Mouse (Mus musculus): Measurements from ENCODE around the gene Cltc. TPM values are rescaled to one million over a fixed set of nuclear protein-coding genes. Genes with fewer than 3 reads are reported as not detected.

The Cltc gene
- polyA plus RNA-seq, 1 experiment from 2014 or later = 177 TPM

DNA sequence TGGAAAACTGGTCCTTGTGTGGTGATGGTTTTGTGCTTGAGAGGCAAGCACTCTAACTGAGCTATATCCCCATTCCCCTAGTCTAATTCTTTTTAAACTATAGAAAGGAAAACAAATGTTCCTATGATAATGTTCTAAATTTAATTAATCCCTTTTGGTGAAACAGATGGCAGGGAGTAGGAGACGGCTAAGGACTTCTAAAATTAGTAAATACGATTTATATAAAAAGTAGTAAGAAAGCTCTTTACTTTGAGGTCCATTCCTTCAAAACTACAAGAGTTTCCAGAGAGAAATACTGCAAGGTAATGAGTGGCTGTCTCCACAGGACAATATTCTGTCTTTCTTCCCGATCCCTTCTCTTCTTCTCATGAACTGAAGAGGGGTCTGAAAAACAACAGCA lies 93.0 kb downstream of the Cltc start:
- Histone ChIP-seq H3K27me3 (ENCODE audit: control insufficient read depth, insufficient read depth, low read depth, low read length) (no peaks in the 10 kb centered on the region), H3K9me3 (replicated peaks; ENCODE audit: control insufficient read depth, low read length, poor library complexity, severe bottlenecking) (no peaks in the 10 kb centered on the region), H3K4me3 (ENCODE audit: low read depth, low read length) (no peak overlapping the region), H3K36me3 (ENCODE audit: control insufficient read depth, insufficient read depth, low read length) (peaks cover 4% of the 10 kb centered on the region), H3K9ac (ENCODE audit: low read depth, low read length) (no peak overlapping the region), H3K27ac (ENCODE audit: low read length) (no peak overlapping the region), H3K4me2 (ENCODE audit: low read length) (no peak overlapping the region), H3K4me1 (ENCODE audit: control insufficient read depth, insufficient read depth, low read length) (no peaks in the 10 kb centered on the region)
- ATAC-seq = no peak
- WGBS = 92% methylated on average over 3 of the region's 3 CpGs

DNA sequence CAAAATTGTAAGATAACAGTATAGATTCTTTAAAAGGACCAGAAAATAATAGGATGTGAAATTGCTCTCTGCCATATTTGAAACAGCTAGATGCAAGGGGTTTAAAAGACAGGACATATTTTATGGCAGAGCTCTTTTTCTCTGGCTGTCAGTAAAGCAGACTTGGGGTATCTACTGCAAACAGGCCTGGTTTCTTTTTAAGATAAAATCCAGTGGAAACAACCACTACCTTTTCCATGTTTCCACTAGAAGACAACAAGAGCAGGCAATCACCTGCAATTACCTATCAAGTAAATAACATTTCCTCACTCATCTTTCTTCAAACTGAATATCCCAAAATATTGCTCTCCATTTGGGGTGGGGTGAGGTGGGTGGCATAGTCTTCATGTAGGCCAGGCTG lies 93.4 kb downstream of the Cltc start:
- H3K27ac ChIP-seq (ENCODE audit: low read length) = no peak overlapping the region
- peaks cover 4% of the 10 kb centered on the region for H3K36me3 ChIP-seq (ENCODE audit: control insufficient read depth, insufficient read depth, low read length)
- H3K4me3 ChIP-seq (ENCODE audit: low read depth, low read length) = no peak overlapping the region
- no peaks in the 10 kb centered on the region for H3K9me3 ChIP-seq (replicated peaks; ENCODE audit: control insufficient read depth, low read length, poor library complexity, severe bottlenecking)
- no peak for ATAC-seq
- no peaks in the 10 kb centered on the region for H3K27me3 ChIP-seq (ENCODE audit: control insufficient read depth, insufficient read depth, low read depth, low read length)
- no peaks in the 10 kb centered on the region for H3K4me1 ChIP-seq (ENCODE audit: control insufficient read depth, insufficient read depth, low read length)
- no peak overlapping the region for H3K9ac ChIP-seq (ENCODE audit: low read depth, low read length)
- H3K4me2 ChIP-seq (ENCODE audit: low read length) = no peak overlapping the region

DNA sequence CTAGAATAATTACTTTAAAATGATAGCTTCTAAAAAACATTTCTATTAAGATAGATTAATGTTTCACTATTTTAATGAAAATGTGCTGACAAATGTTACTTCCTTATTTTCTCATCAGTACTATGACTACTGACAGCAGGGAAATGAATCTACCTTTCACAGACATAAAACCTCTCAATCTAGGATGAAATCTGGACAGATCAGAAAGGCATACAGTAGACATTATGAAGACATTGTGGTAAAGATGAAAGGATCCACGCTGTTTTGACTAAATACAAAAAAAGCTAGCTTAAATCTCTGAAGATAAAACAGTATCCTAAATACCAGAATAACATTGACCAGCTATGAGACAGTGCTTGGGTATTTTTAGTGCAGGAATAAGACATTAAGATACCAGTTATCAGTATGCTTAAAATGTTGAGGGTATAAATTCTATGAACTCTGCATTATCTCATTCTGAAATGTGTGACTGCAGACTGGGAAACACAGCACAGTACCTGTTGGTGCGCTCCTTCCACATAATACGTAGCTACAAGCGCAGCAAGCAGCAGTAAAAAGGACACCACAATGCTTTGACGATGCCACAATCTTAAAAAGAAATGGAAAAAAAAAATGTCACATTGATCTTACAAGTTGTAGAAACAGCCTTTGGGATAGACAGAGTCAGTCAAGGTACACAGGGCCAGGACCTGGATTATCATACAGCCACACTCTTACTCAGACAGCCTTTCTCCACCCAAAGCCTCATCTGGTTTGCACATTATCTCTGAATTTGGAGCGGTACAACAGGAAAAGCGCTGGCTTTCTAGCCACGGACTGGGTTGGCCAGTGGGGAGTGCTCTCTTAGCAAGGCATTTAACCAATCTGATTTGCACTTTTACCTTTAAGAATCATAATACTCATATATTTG lies 94.1 kb downstream of the Cltc start:
- Histone ChIP-seq H3K9ac (ENCODE audit: low read depth, low read length) (no peak overlapping the region), H3K36me3 (ENCODE audit: control insufficient read depth, insufficient read depth, low read length) (peaks cover 4% of the 10 kb centered on the region), H3K4me1 (ENCODE audit: control insufficient read depth, insufficient read depth, low read length) (no peaks in the 10 kb centered on the region), H3K9me3 (replicated peaks; ENCODE audit: control insufficient read depth, low read length, poor library complexity, severe bottlenecking) (no peaks in the 10 kb centered on the region), H3K4me2 (ENCODE audit: low read length) (no peak overlapping the region), H3K4me3 (ENCODE audit: low read depth, low read length) (no peak overlapping the region), H3K27me3 (ENCODE audit: control insufficient read depth, insufficient read depth, low read depth, low read length) (no peaks in the 10 kb centered on the region), H3K27ac (ENCODE audit: low read length) (no peak overlapping the region)
- ATAC-seq = no peak
- 96% methylated on average over 8 of the region's 8 CpGs for WGBS

DNA sequence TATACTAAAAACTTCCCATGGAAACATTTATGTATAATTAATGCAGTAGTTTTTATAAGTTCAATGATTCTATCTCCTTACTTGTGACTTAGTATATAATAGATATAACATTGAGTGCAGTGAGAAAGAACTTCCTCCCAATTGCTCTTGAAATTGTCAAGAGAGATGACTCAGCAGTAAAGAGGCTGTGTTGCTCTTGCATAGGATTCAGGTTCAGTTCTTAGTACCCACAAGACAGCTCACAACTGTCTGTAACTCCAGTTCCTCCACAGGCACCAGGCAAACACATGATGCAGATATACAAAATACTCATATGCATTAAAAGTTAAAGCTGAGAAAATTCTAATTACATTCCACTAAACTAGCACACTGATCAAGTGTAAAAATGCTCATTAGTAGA lies 99.5 kb downstream of the Cltc start:
- H3K27ac ChIP-seq (ENCODE audit: low read length) = no peak overlapping the region
- H3K4me3 ChIP-seq (ENCODE audit: low read depth, low read length) = no peak overlapping the region
- no peak overlapping the region for H3K4me2 ChIP-seq (ENCODE audit: low read length)
- H3K9ac ChIP-seq (ENCODE audit: low read depth, low read length) = no peak overlapping the region
- no peak for ATAC-seq
- H3K27me3 ChIP-seq (ENCODE audit: control insufficient read depth, insufficient read depth, low read depth, low read length) = no peaks in the 10 kb centered on the region
- no peaks in the 10 kb centered on the region for H3K9me3 ChIP-seq (replicated peaks; ENCODE audit: control insufficient read depth, low read length, poor library complexity, severe bottlenecking)
- no peaks in the 10 kb centered on the region for H3K36me3 ChIP-seq (ENCODE audit: control insufficient read depth, insufficient read depth, low read length)
- peaks cover 3% of the 10 kb centered on the region; the same call in 1 of the 2 replicates for H3K4me1 ChIP-seq (ENCODE audit: control insufficient read depth, insufficient read depth, low read length)

DNA sequence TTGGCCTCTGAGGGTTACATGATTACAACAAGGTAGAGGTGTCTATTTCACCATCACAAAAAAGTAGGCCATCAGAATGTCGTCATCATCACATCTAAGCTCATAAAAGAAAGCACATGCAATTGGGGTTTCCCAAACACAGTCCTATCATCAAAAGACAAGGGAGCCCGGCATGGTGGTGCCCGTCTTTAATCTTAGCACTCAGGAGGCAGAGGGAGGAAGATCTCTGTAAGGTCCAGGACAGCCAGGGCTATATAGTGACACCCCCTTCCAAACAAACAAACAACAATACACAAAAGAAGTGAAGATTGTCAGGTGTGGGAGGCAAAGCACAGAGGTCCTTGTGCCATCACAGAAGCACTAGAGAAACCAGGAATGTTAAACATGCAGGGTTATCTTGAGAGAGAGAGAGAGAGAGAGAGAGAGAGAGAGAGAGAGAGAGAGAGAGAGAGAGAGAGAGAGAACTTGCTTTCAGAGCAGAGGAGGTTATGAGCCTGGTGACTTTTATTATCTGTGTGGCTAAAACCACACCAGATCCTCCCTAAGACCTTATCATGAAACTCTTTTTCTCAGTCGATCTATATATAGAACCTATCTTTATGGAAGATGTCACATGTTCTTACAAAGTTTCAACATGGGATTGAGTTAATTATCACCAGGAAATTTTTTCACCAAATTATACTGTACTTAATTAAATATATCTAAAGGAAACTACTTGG lies 100.4 kb downstream of the Cltc start:
- Histone ChIP-seq H3K4me2 (ENCODE audit: low read length) (no peak overlapping the region), H3K27ac (ENCODE audit: low read length) (no peak overlapping the region), H3K4me3 (ENCODE audit: low read depth, low read length) (no peak overlapping the region), H3K27me3 (ENCODE audit: control insufficient read depth, insufficient read depth, low read depth, low read length) (no peaks in the 10 kb centered on the region), H3K9ac (ENCODE audit: low read depth, low read length) (no peak overlapping the region), H3K4me1 (ENCODE audit: control insufficient read depth, insufficient read depth, low read length) (peaks cover 3% of the 10 kb centered on the region; the same call in 1 of the 2 replicates), H3K36me3 (ENCODE audit: control insufficient read depth, insufficient read depth, low read length) (no peaks in the 10 kb centered on the region), H3K9me3 (replicated peaks; ENCODE audit: control insufficient read depth, low read length, poor library complexity, severe bottlenecking) (no peaks in the 10 kb centered on the region)
- WGBS = 91% methylated on average over 4 of the region's 4 CpGs
- no peak for ATAC-seq

DNA sequence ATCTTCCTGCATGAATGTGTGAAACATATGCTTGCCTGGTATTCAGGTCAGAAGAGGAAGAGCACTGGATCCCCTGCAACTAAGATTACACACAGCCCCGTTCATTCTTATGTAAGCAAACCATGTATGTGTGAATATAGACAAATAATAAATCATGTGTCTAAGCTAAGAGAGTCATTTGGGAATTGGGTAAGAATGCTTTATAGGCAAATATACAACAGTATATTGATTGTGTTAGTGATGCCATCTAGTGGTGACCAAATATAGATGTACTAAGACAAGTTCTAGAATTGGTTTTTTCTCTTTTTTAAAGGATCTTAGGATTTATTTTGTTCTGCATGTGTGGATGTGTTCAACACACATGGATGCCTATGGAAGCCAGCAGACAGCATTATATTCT lies 101.7 kb downstream of the Cltc start:
- H3K4me3 ChIP-seq (ENCODE audit: low read depth, low read length) = no peak overlapping the region
- no peak overlapping the region for H3K9ac ChIP-seq (ENCODE audit: low read depth, low read length)

DNA sequence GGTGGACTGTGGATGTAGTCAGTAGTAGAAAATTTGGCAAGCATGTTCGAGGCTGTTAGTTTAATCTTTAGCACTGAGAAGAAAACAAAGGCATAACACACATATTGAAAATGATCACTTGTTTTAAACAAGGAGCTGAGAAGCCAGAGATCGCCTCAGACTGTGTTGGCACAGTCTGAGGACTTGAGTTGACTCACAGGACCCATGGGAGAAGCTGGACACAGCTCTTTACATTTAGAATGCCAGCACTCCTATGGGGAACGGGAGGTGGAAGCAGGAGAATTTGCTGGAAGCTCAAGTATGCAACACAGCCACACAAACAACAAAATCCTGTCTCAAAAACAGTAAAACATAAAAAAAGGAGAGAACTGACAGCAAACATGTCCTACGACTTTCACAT lies 103.3 kb downstream of the Cltc start:
- no peak overlapping the region for H3K4me3 ChIP-seq (ENCODE audit: low read depth, low read length)
- H3K4me2 ChIP-seq (ENCODE audit: low read length) = no peak overlapping the region
- peaks cover 3% of the 10 kb centered on the region; the same call in 1 of the 2 replicates for H3K4me1 ChIP-seq (ENCODE audit: control insufficient read depth, insufficient read depth, low read length)
- H3K36me3 ChIP-seq (ENCODE audit: control insufficient read depth, insufficient read depth, low read length) = no peaks in the 10 kb centered on the region
- no peak for ATAC-seq
- WGBS = 86% methylated on average over 4 of the region's 4 CpGs
- H3K9me3 ChIP-seq (replicated peaks; ENCODE audit: control insufficient read depth, low read length, poor library complexity, severe bottlenecking) = no peaks in the 10 kb centered on the region
- H3K9ac ChIP-seq (ENCODE audit: low read depth, low read length) = no peak overlapping the region
- H3K27ac ChIP-seq (ENCODE audit: low read length) = no peak overlapping the region
- H3K27me3 ChIP-seq (ENCODE audit: control insufficient read depth, insufficient read depth, low read depth, low read length) = no peaks in the 10 kb centered on the region

More for the DNA sequence above, 101.7 kb downstream of the Cltc start:
- Histone ChIP-seq H3K4me2 (ENCODE audit: low read length) (no peak overlapping the region), H3K27ac (ENCODE audit: low read length) (no peak overlapping the region), H3K27me3 (ENCODE audit: control insufficient read depth, insufficient read depth, low read depth, low read length) (no peaks in the 10 kb centered on the region), H3K9me3 (replicated peaks; ENCODE audit: control insufficient read depth, low read length, poor library complexity, severe bottlenecking) (no peaks in the 10 kb centered on the region), H3K4me1 (ENCODE audit: control insufficient read depth, insufficient read depth, low read length) (peaks cover 3% of the 10 kb centered on the region; the same call in 1 of the 2 replicates), H3K36me3 (ENCODE audit: control insufficient read depth, insufficient read depth, low read length) (no peaks in the 10 kb centered on the region)
- ATAC-seq = no peak
- 86% methylated on average over 1 of the region's 1 CpGs for WGBS

DNA sequence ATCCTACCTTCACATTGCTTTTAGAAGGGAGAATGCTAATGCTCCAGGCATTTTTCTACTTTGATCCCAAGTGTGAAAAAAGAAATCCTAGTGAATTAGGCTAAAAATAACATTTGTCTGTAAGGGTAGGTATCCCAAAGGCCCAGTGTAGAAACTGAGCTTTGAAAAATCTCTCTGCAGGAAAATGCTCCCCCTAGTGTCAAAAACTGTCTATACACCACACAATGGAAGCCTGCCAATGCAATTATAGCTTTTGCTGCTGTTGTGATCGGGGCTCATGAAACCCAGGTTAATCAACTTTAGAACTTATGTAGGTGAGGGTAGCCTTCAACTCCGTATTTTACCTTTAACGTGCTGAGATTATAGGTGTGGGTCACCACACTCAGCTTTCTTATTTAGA lies 103.9 kb downstream of the Cltc start:
- ATAC-seq = no peak
- no peaks in the 10 kb centered on the region for H3K27me3 ChIP-seq (ENCODE audit: control insufficient read depth, insufficient read depth, low read depth, low read length)
- no peak overlapping the region for H3K27ac ChIP-seq (ENCODE audit: low read length)
- no peak overlapping the region for H3K9ac ChIP-seq (ENCODE audit: low read depth, low read length)
- 45% methylated on average over 3 of the region's 3 CpGs for WGBS
- H3K36me3 ChIP-seq (ENCODE audit: control insufficient read depth, insufficient read depth, low read length) = no peaks in the 10 kb centered on the region
- no peaks in the 10 kb centered on the region for H3K9me3 ChIP-seq (replicated peaks; ENCODE audit: control insufficient read depth, low read length, poor library complexity, severe bottlenecking)
- H3K4me3 ChIP-seq (ENCODE audit: low read depth, low read length) = no peak overlapping the region
- H3K4me1 ChIP-seq (ENCODE audit: control insufficient read depth, insufficient read depth, low read length) = peaks cover 3% of the 10 kb centered on the region; the same call in 1 of the 2 replicates
- no peak overlapping the region for H3K4me2 ChIP-seq (ENCODE audit: low read length)

DNA sequence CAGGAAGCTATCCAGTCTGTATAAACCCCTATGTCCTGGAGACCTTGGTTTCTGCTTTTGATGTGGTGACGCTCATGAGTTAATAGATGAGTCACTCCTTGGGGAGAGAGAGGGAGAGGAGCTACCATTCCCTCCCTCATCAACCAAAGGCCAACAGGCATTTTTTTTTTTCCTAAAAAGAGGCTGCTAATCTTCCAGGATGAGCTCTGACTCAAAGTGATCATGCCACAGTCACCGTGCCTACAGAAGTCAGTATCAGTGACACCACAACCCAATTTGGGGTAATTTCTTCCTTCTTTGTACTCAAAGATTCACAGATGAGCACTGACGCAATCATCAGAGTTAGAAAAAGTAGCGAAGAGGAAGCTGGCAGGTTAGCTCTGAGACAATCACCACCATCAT lies 104.8 kb downstream of the Cltc start:
- Histone ChIP-seq H3K27me3 (ENCODE audit: control insufficient read depth, insufficient read depth, low read depth, low read length) (no peaks in the 10 kb centered on the region), H3K4me2 (ENCODE audit: low read length) (no peak overlapping the region), H3K9me3 (replicated peaks; ENCODE audit: control insufficient read depth, low read length, poor library complexity, severe bottlenecking) (no peaks in the 10 kb centered on the region), H3K4me1 (ENCODE audit: control insufficient read depth, insufficient read depth, low read length) (peaks cover 3% of the 10 kb centered on the region; the same call in 1 of the 2 replicates), H3K27ac (ENCODE audit: low read length) (no peak overlapping the region), H3K36me3 (ENCODE audit: control insufficient read depth, insufficient read depth, low read length) (no peaks in the 10 kb centered on the region), H3K9ac (ENCODE audit: low read depth, low read length) (no peak overlapping the region), H3K4me3 (ENCODE audit: low read depth, low read length) (no peak overlapping the region)
- ATAC-seq = no peak
- WGBS = 93% methylated on average over 4 of the region's 4 CpGs
